Mouse (Mus musculus) liver, embryonic 15.5 days (tissue): Measurements from ENCODE around the gene Frmd8. TPM values are rescaled to one million over a fixed set of nuclear protein-coding genes. Genes with fewer than 3 reads are reported as not detected.
A peak's percentile ranks its signal among the peaks of the same experiment; 100 is the strongest.

Experiments
- ATAC-seq: fragments of 200-750 bp; cut with Nextera tagmentation; 2 replicates; pipeline ENCODE4 v1.8.0; 2017; ENCODE audit warnings: moderate number of reproducible peaks, mild to moderate bottlenecking, moderate library complexity; ENCODE audit not compliant: insufficient read depth
- H3K27ac ChIP-seq: fragments of 300-500 bp; sonication (generic); replicated peaks from 2 replicates; pipeline ENCODE4 v1.5.1; 2015; ENCODE audit warnings: mild to moderate bottlenecking, inconsistent platforms
- H3K27me3 ChIP-seq: fragments of 300-500 bp; sonication (generic); 2 replicates; pipeline ENCODE4 v1.6.1; 2015; ENCODE audit warnings: mild to moderate bottlenecking, inconsistent platforms
- H3K36me3 ChIP-seq: fragments of 300-500 bp; sonication (generic); replicated peaks from 2 replicates; pipeline ENCODE4 v1.6.1; 2015; ENCODE audit warnings: moderate library complexity, mild to moderate bottlenecking, inconsistent platforms
- H3K4me1 ChIP-seq: fragments of 300-500 bp; sonication (generic); replicated peaks from 2 replicates; pipeline ENCODE4 v1.6.1; 2015; ENCODE audit warnings: inconsistent platforms
- H3K4me2 ChIP-seq: fragments of 300-500 bp; sonication (generic); 2 replicates; pipeline ENCODE4 v1.6.1; 2015; ENCODE audit warnings: moderate library complexity, mild to moderate bottlenecking, inconsistent platforms
- H3K4me3 ChIP-seq: fragments of 300-500 bp; sonication (generic); replicated peaks from 2 replicates; pipeline ENCODE4 v1.5.1; 2015; ENCODE audit warnings: mild to moderate bottlenecking, inconsistent platforms
- H3K9ac ChIP-seq: fragments of 300-500 bp; sonication (generic); 2 replicates; pipeline ENCODE4 v1.6.1; 2015; ENCODE audit warnings: moderate library complexity, mild to moderate bottlenecking, inconsistent platforms
- H3K9me3 ChIP-seq: fragments of 300-500 bp; sonication (generic); replicated peaks from 2 replicates; pipeline ENCODE4 v1.6.1; 2016; ENCODE audit warnings: inconsistent platforms
- WGBS: fragments of 180-500 bp; shearing (Covaris S2); methylation state at CpG from one replicate; pipeline ENCODE4 v1.1.7; 2015; ENCODE audit warnings: mixed read lengths; ENCODE audit not compliant: insufficient replicate concordance; 5-methylcytosine and 5-hydroxymethylcytosine counted together
- polyA plus RNA-seq: library from polyadenylated mRNA; unstranded; fragments of >200 nt; fragmentation: Nextera tagmentation; extraction: Ambion mirVana; gene quantifications from 2 replicates; pipeline ENCODE4 v1.2.1, GENCODE M21; 2015

Gene Frmd8
- polyA plus RNA-seq, 1 experiment from 2014 or later = 13.1 TPM

GRCm38 (mm10) chr19:5803041-5803880, 71.8 kb downstream of the Frmd8 start:
- Histone ChIP-seq H3K27me3 (no peaks in the 10 kb centered on the region), H3K9ac (peak overlapping the region; percentile 96), H3K4me3 (peak overlapping the region; percentile 84), H3K4me1 (peaks cover 51% of the 10 kb centered on the region), H3K27ac (peak overlapping the region; percentile 99), H3K9me3 (no peaks in the 10 kb centered on the region), H3K36me3 (peaks cover 26% of the 10 kb centered on the region), H3K4me2 (peak overlapping the region; percentile 93)
- WGBS = under 1% methylated on average over 67 of the region's 67 CpGs
- peak; percentile 86 for ATAC-seq

- Histone ChIP-seq H3K27me3 (no peaks in the 10 kb centered on the region), H3K9me3 (no peaks in the 10 kb centered on the region), H3K27ac (peak overlapping the region; percentile 99), H3K4me1 (peaks cover 51% of the 10 kb centered on the region), H3K4me3 (peak overlapping the region; percentile 84), H3K36me3 (peaks cover 31% of the 10 kb centered on the region), H3K4me2 (peak overlapping the region; percentile 93), H3K9ac (peak overlapping the region; percentile 96)
- WGBS = under 1% methylated on average over 4 of the region's 4 CpGs
- no peak for ATAC-seq
Measured at GRCm38 (mm10) chr19:5802787-5803040, 72.4 kb downstream of the Frmd8 start.

- Histone ChIP-seq H3K36me3 (peaks cover 36% of the 10 kb centered on the region), H3K4me1 (peaks cover 51% of the 10 kb centered on the region), H3K4me3 (peak overlapping the region; percentile 84), H3K9me3 (no peaks in the 10 kb centered on the region), H3K9ac (peak overlapping the region; percentile 96), H3K27ac (peak overlapping the region; percentile 99), H3K4me2 (peak overlapping the region; percentile 93), H3K27me3 (no peaks in the 10 kb centered on the region)
- WGBS = under 1% methylated on average over 25 of the region's 25 CpGs
- no peak for ATAC-seq
Measured at GRCm38 (mm10) chr19:5802011-5802786, 72.9 kb downstream of the Frmd8 start.

- Histone ChIP-seq H3K36me3 (peaks cover 43% of the 10 kb centered on the region), H3K9ac (peak overlapping the region; percentile 96), H3K4me3 (peak overlapping the region; percentile 84), H3K27me3 (no peaks in the 10 kb centered on the region), H3K9me3 (no peaks in the 10 kb centered on the region), H3K4me1 (peaks cover 51% of the 10 kb centered on the region), H3K4me2 (peak overlapping the region; percentile 77), H3K27ac (peak overlapping the region; percentile 99)
- 2% methylated on average over 3 of the region's 3 CpGs for WGBS
- ATAC-seq = no peak
Measured at GRCm38 (mm10) chr19:5801432-5801964, 73.6 kb downstream of the Frmd8 start.

- Histone ChIP-seq H3K9ac (peak overlapping the region; percentile 96), H3K36me3 (peaks cover 50% of the 10 kb centered on the region), H3K4me3 (peak overlapping the region; percentile 84), H3K4me1 (peaks cover 51% of the 10 kb centered on the region), H3K4me2 (peak overlapping the region; percentile 77), H3K9me3 (no peaks in the 10 kb centered on the region), H3K27me3 (no peaks in the 10 kb centered on the region), H3K27ac (peak overlapping the region; percentile 99)
- no peak for ATAC-seq
- WGBS = under 1% methylated on average over 19 of the region's 19 CpGs
Measured at GRCm38 (mm10) chr19:5800632-5801431, 74.2 kb downstream of the Frmd8 start.

- WGBS = 0% methylated on average over 2 of the region's 2 CpGs
- Histone ChIP-seq H3K27me3 (no peaks in the 10 kb centered on the region), H3K4me2 (peak overlapping the region; percentile 77), H3K4me1 (peaks cover 51% of the 10 kb centered on the region), H3K27ac (peak overlapping the region; percentile 99), H3K36me3 (peaks cover 55% of the 10 kb centered on the region), H3K4me3 (peak overlapping the region; percentile 84), H3K9me3 (no peaks in the 10 kb centered on the region), H3K9ac (peak overlapping the region; percentile 96)
- no peak for ATAC-seq
Measured at GRCm38 (mm10) chr19:5800350-5800631, 74.8 kb downstream of the Frmd8 start.

Other genes starting within 250 kb of the Frmd8 start
- gene Rela, start 237.8 kb downstream of the Frmd8 start, polyA plus RNA-seq = 23.3 and 24.2 TPM in 2 replicates
- 28.2 and 32.5 TPM in 2 replicates for gene Sipa1, start 211.6 kb downstream of the Frmd8 start, polyA plus RNA-seq
- 16.8 and 18.4 TPM in 2 replicates for gene Map3k11, start 186.5 kb downstream of the Frmd8 start, polyA plus RNA-seq
- 9.2 and 12.1 TPM in 2 replicates for gene Pcnx3, start 186.4 kb downstream of the Frmd8 start, polyA plus RNA-seq
- 0.15 and 0.28 TPM in 2 replicates for gene Kcnk7, start 170.9 kb downstream of the Frmd8 start, polyA plus RNA-seq
- 110 and 121 TPM in 2 replicates for gene Ehbp1l1, start 149.0 kb downstream of the Frmd8 start, polyA plus RNA-seq
- 39.3 and 39.8 TPM in 2 replicates for gene Fam89b, start 145.6 kb downstream of the Frmd8 start, polyA plus RNA-seq
- gene Ltbp3, start 134.4 kb downstream of the Frmd8 start, polyA plus RNA-seq = 1.2 and 3.4 TPM in 2 replicates
- 21.1 and 24.4 TPM in 2 replicates for gene Scyl1, start 103.9 kb downstream of the Frmd8 start, polyA plus RNA-seq
- 7.1 and 7.9 TPM in 2 replicates for gene Slc25a45, start 2.5 kb upstream of the Frmd8 start, polyA plus RNA-seq
- gene Tigd3, start 18.9 kb upstream of the Frmd8 start, polyA plus RNA-seq = 2.8 and 2.9 TPM in 2 replicates
- gene Dpf2, start 37.7 kb upstream of the Frmd8 start, polyA plus RNA-seq = 52.7 and 59.4 TPM in 2 replicates
- 2.9 and 3.1 TPM in 2 replicates for gene Cdc42ep2, start 49.5 kb upstream of the Frmd8 start, polyA plus RNA-seq
- 53.8 and 58.9 TPM in 2 replicates for gene Pola2, start 88.9 kb upstream of the Frmd8 start, polyA plus RNA-seq
- gene Slc22a20, start 110.9 kb upstream of the Frmd8 start, polyA plus RNA-seq = 0.05 TPM in 1 of 2 replicates, not detected in the other
- gene Capn1, start 140.6 kb upstream of the Frmd8 start, polyA plus RNA-seq = 25.1 and 26.1 TPM in 2 replicates
- gene Syvn1, start 171.3 kb upstream of the Frmd8 start, polyA plus RNA-seq = 13.3 and 17.3 TPM in 2 replicates
- gene Mrpl49, start 182.5 kb upstream of the Frmd8 start, polyA plus RNA-seq = 39.5 and 41.8 TPM in 2 replicates
- 401 and 446 TPM in 2 replicates for gene Fau, start 182.6 kb upstream of the Frmd8 start, polyA plus RNA-seq
- gene Znhit2, start 185.9 kb upstream of the Frmd8 start, polyA plus RNA-seq = 19.1 and 19.5 TPM in 2 replicates
- 49.1 and 50.2 TPM in 2 replicates for gene Tm7sf2, start 193.1 kb upstream of the Frmd8 start, polyA plus RNA-seq
- gene Vps51, start 202.0 kb upstream of the Frmd8 start, polyA plus RNA-seq = 27.3 and 30.8 TPM in 2 replicates
- not detected in 2 replicates for gene Tmem262, start 204.8 kb upstream of the Frmd8 start, polyA plus RNA-seq
- 0.48 and 0.67 TPM in 2 replicates for gene Gm28374, start 207.0 kb upstream of the Frmd8 start, polyA plus RNA-seq
- 19.7 and 24.4 TPM in 2 replicates for gene Zfpl1, start 209.7 kb upstream of the Frmd8 start, polyA plus RNA-seq
- gene Cdca5, start 209.7 kb upstream of the Frmd8 start, polyA plus RNA-seq = 34.5 and 35.4 TPM in 2 replicates
- 0.23 and 0.25 TPM in 2 replicates for gene AC131692.1, start 219.1 kb upstream of the Frmd8 start, polyA plus RNA-seq
- gene Naaladl1, start 230.5 kb upstream of the Frmd8 start, polyA plus RNA-seq = 3.5 and 3.7 TPM in 2 replicates
- gene Sac3d1, start 243.4 kb upstream of the Frmd8 start, polyA plus RNA-seq = 23.2 and 24.0 TPM in 2 replicates